Mouse (Mus musculus) C2C12 (cell line): ENCODE data around the gene Npffr2. TPM values are rescaled to one million over a fixed set of nuclear protein-coding genes. Genes with fewer than 3 reads are reported as not detected.

Experiments
- H3K27me3 ChIP-seq: one replicate; pipeline ENCODE4 v1.6.1; 2011; ENCODE audit not compliant: control insufficient read depth, insufficient read depth, insufficient read length
- H3K36me3 ChIP-seq: one replicate; pipeline ENCODE4 v1.6.1; 2011; ENCODE audit not compliant: control insufficient read depth, insufficient read depth
- H3K4me3 ChIP-seq: one replicate; pipeline ENCODE4 v1.5.1; 2011; ENCODE audit warnings: mild to moderate bottlenecking, control low read depth; ENCODE audit not compliant: poor library complexity, insufficient read depth, severe bottlenecking
- H3K79me2 ChIP-seq: one replicate; pipeline ENCODE4 v1.6.1; 2011; ENCODE audit not compliant: control insufficient read depth, insufficient read depth
- H3K79me3 ChIP-seq: one replicate; pipeline ENCODE4 v1.6.1; 2011; ENCODE audit warnings: low read depth, control low read depth
- H3ac ChIP-seq: one replicate; pipeline ENCODE3; 2011; ENCODE audit warnings: low read depth; ENCODE audit not compliant: control insufficient read depth, insufficient read length
- CEBPB ChIP-seq: IDR thresholded peaks from one replicate; pipeline ENCODE4 v1.6.1; 2011; ENCODE audit warnings: low read depth, mild to moderate bottlenecking, control low read depth, moderate library complexity
- CTCF ChIP-seq: IDR thresholded peaks from one replicate; pipeline ENCODE4 v1.5.1; 2011; ENCODE audit not compliant: control insufficient read depth, insufficient read depth, insufficient read length
- FOSL1 ChIP-seq: IDR thresholded peaks from one replicate; pipeline ENCODE4 v1.8.0; 2011; ENCODE audit warnings: mild to moderate bottlenecking, low read length; ENCODE audit not compliant: poor library complexity, insufficient read depth, severe bottlenecking
- MAX ChIP-seq: IDR thresholded peaks from one replicate; pipeline ENCODE4 v1.6.1; 2011; ENCODE audit warnings: mild to moderate bottlenecking, control low read depth
- MYOD1 ChIP-seq: IDR thresholded peaks from one replicate; pipeline ENCODE4 v1.6.1; 2011; ENCODE audit warnings: low read depth; ENCODE audit not compliant: control insufficient read depth, insufficient read length
- MYOG ChIP-seq: IDR thresholded peaks from one replicate; pipeline ENCODE4 v1.6.1; 2011; ENCODE audit not compliant: control insufficient read depth, insufficient read length; ENCODE audit errors: extremely low read depth
- USF1 ChIP-seq: IDR thresholded peaks from one replicate; pipeline ENCODE4 v1.6.1; 2011; ENCODE audit warnings: low read depth, mild to moderate bottlenecking, control low read depth, moderate library complexity
- polyA plus RNA-seq: library from polyadenylated mRNA; unstranded; fragments of >200 nt; fragmentation: generic; extraction: Trizol; gene quantifications from one replicate; pipeline ENCODE4 v1.2.1, GENCODE M21; 2012; ENCODE audit warnings: missing spikeins

Gene Npffr2
- polyA plus RNA-seq, 1 experiment: not detected

GRCm38 (mm10) chr5:89611322-89612015 is 84.2 kb downstream of the Npffr2 start:
- H3K79me3 ChIP-seq: no peaks in the 10 kb centered on the region
- TF ChIP-seq CTCF (no peak), MYOD1 (no peak), CEBPB (no peak), FOSL1 (no peak), MAX (no peak), USF1 (no peak), MYOG (no peak)
- no peak overlapping the region for H3K4me3 ChIP-seq
- H3K27me3 ChIP-seq: no peaks in the 10 kb centered on the region
- H3K79me2 ChIP-seq: no peaks in the 10 kb centered on the region
- H3ac ChIP-seq: no peak overlapping the region
- H3K36me3 ChIP-seq: no peaks in the 10 kb centered on the region

GRCm38 (mm10) chr5:89612262-89612661 is 85.0 kb downstream of the Npffr2 start:
- TF ChIP-seq MYOG (no peak), CEBPB (no peak), MYOD1 (no peak), FOSL1 (no peak), CTCF (no peak), USF1 (no peak), MAX (no peak)
- no peaks in the 10 kb centered on the region for H3K79me2 ChIP-seq
- H3K27me3 ChIP-seq: no peaks in the 10 kb centered on the region
- H3K36me3 ChIP-seq: no peaks in the 10 kb centered on the region
- no peaks in the 10 kb centered on the region for H3K79me3 ChIP-seq
- H3ac ChIP-seq: no peak overlapping the region
- H3K4me3 ChIP-seq: no peak overlapping the region

GRCm38 (mm10) chr5:89631599-89631998 is 104.4 kb downstream of the Npffr2 start:
- Histone ChIP-seq H3K27me3 (no peaks in the 10 kb centered on the region), H3K79me2 (no peaks in the 10 kb centered on the region), H3ac (no peak overlapping the region), H3K4me3 (no peak overlapping the region), H3K36me3 (no peaks in the 10 kb centered on the region), H3K79me3 (no peaks in the 10 kb centered on the region)
- no peak for TF ChIP-seq CTCF
- TF ChIP-seq FOSL1: no peak
- TF ChIP-seq MAX: no peak
- no peak for TF ChIP-seq MYOD1
- TF ChIP-seq MYOG: no peak
- TF ChIP-seq CEBPB: no peak
- TF ChIP-seq USF1: no peak

Other genes starting within 250 kb of the Npffr2 start
- gene Gc, start 69.5 kb upstream of the Npffr2 start, polyA plus RNA-seq: not detected